Mouse (Mus musculus): ENCODE measurements around the gene 9430097D07Rik.

9430097D07Rik gene

GRCm38 (mm10) chr2:32556019-32556418 lies 19.5 kb downstream of the 9430097D07Rik start:
- no peak for DNase-seq

DNA sequence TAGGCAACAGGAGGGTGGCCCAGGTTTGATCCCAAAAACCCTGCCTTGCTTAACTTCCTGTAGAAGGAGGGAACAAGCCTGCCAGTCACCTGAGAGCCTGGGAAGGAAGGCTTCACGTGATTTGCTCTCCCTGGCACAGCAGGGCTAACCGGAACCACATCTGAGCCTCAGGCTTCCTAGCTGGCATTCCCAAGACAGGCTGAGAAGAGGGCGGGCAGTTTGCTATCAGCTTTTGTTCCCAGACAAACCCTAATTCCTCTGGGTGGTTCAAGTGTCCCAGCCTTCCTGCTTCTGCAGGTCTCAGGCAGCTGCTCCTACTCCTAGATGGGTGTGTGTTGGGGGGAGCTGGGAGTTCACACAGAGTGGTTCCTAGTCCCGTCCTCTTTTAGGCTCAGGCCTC lies 20.0 kb downstream of the 9430097D07Rik start:
- peak; percentile 51 for DNase-seq

- no peak for DNase-seq
Observed at GRCm38 (mm10) chr2:32553592-32554148, 21.8 kb downstream of the 9430097D07Rik start.

- no peak for DNase-seq
Observed at GRCm38 (mm10) chr2:32551236-32551635, 24.2 kb downstream of the 9430097D07Rik start.

GRCm38 (mm10) chr2:32549764-32550163 lies 25.7 kb downstream of the 9430097D07Rik start:
- DNase-seq, result peak; percentile 68

- no peak for DNase-seq
Observed at GRCm38 (mm10) chr2:32549171-32549570, 26.3 kb downstream of the 9430097D07Rik start.

DNA sequence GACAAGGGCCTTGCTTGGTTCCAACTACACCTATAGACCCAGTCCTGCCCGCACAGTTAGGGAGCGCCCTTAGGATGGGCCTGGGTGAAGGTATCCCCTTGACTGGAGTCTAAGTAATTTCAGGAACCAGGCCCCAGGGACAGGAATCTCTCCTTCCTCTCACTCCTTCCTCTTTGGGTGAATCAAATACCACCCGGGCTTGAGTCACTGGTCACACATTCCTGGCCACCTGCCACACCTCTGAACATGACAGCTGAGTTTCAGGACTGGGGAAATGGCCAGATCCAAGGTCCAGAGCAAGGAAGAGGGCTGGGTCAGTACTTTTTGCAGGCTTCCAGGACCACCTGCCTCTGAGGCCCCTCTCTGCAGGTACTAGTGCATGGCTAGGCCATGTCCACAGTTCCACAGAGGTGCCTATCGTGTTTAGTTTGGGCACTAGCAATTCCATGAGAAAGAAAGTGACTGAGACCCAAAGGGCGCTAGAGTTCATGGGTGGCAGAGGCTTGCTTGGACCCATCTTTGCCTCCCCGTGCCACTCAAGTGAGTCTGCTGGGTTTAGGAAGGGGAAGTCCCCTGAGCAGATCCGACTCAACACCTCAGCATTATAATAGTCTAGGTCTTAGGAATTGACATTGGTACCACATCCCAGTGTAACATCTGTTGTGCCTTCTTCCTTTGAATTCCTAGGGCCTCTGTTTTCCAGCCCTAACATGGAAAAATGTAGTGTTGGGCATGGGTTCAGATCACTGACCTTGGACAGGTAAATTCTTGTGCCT lies 27.3 kb downstream of the 9430097D07Rik start:
- DNase-seq, result peak; percentile 40

DNA sequence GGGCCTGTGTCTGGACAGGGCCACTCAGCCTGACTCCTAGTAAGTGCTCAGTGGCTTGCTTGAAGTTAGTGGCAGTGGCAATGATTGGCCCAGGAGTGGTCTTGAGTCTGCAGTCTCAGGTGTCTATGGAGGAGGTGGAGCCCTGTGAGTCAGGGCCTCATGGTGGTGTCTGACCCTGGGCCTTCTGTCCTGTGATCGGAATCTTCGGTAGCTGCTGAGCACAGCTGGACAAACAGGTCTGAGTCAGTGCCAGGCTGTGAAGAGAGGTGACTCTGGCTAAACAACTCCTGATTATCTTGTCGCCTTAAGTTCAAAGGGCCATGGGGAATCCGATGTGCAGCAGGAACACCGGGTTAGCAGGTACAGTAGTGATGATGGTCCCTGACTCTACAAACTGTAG lies 28.1 kb downstream of the 9430097D07Rik start:
- no peak for DNase-seq

- no peak for DNase-seq
Observed at GRCm38 (mm10) chr2:32546951-32547350, 28.5 kb downstream of the 9430097D07Rik start.

GRCm38 (mm10) chr2:32543031-32543449 lies 32.4 kb downstream of the 9430097D07Rik start:
- DNase-seq, result no peak

GRCm38 (mm10) chr2:32541986-32542573 lies 33.4 kb downstream of the 9430097D07Rik start:
- DNase-seq, result no peak

- DNase-seq, result no peak
Observed at GRCm38 (mm10) chr2:32541333-32541908, 34.1 kb downstream of the 9430097D07Rik start.

DNA sequence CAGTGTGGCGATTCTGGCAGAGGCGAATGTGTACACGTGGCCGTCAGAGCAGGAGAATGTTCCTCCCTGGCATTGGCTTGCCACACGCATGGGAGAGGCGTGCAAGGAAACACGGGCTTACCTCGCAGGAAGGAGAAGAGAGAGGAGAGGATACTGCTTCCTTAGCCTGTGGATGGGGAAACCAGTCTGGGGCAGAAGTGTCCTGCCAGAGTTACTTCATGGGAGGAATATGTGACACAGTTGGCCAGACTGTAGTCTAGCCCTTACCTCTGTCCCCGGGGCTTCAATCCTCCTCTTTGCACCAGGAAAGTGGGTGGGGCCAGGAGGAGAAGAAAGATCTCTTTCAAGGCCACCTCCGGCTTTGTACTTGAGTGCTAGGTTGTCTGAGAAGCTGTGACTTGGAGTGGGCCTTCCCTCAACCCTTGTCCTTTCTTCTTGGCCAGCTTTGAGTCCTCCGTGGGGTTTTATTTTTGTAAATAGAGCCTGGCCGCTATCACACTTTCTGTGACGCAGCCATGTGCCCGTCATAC lies 36.0 kb downstream of the 9430097D07Rik start:
- no peak for DNase-seq

DNA sequence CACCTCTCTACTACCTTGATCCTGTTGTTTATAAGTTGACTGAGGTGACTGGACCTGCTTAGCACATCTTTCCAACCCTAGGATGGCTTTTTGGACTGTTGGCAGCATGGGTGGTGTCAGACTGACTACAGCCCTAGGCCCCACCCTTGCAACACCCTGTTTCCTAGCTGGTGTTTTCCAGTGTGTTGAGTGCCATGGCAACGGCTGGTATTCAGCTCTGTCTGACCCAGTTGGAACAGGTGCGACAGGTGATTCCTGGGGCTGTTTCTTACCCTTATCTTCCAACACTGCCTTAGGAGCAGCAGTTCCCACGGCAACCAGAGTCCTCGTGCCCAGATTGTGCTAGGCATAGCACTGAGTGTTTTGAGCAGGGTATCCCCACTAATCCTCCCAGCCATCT lies 37.0 kb downstream of the 9430097D07Rik start:
- peak; percentile 35 for DNase-seq

- DNase-seq, result no peak
Observed at GRCm38 (mm10) chr2:32537941-32538340, 37.5 kb downstream of the 9430097D07Rik start.

DNA sequence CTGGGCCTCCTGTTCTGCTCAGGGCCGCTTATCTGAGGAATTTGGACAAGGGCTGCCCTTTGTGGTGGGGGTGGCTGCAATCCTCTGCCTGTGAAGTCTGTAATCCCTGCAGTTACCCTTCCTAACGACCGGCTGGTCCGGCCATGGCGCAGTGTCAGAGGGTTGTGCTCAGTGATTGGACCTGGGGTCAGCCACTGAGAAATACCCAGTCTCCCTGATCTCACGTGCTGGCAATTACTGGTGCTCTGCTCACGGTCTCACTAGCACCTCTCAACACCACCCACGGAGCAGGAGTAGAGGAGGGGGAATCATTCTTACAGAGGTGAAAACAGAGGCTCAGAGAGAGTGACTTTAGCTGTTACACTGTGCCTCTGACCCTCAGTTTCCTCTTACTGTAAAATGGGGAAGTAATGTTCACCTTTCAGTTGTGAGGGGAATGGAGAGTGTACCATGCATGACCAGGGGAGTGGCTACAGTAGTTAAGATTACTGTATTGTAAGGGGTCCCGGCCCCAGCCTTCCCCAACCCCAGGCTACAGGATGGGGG lies 38.1 kb downstream of the 9430097D07Rik start:
- peak; percentile 55 for DNase-seq

- DNase-seq, result peak; percentile 77
Observed at GRCm38 (mm10) chr2:32536634-32537359, 38.7 kb downstream of the 9430097D07Rik start.

DNA sequence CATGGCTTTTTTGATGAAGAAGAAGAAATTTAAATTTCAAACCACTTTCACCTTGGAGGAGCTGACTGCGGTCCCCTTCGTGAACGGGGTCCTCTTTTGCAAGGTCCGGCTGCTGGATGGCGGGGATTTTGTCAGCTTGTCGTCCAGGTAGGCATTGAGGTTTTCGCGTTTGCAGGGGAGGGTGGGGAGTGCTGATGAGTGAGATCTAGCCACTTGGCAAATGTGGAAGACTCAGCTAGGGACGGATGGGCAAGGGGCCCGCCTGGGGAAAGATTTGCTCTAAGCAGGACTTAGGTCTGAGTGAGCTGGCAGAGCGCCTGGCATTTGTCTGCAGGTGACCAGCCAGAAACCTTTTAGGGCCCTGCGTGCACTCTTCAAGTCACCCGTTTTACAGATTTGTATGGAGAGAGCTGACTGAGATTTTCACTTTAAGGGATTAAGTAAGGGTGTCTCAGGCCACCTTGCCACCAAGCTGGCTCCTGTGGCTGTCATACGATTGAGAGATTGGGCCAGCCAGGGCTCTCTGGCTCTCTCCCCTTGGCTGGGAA lies 39.3 kb downstream of the 9430097D07Rik start:
- DNase-seq, result peak; percentile 48

DNA sequence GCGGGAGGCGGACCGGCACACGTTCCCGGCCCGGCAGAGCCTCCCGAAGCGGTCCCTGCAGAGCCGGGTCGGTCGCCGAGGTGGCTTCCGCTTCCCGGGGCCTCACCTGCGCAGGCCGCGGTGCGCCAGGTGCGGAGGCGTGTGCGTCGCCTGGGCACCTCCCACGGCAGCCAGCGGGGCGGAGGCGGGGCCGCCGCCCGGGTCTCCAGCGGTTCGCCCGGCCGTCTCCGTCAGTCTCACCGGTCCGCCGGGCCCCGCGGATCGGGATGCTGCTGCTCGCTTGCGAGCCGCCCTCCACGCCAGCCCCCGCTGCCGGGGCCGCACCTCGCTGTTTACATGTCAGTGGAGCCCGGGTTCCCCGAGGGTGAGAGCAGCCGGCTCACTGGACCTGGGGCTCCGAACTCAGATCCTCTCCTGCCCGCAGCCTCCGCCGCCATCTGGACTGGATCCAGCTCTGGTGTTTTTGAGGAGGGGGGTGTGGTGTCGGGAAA lies 39.9 kb downstream of the 9430097D07Rik start:
- peak; percentile 71 for DNase-seq

GRCm38 (mm10) chr2:32534733-32535471 lies 40.6 kb downstream of the 9430097D07Rik start, which contains the start of gene Fam102a:
Fam102a (plus strand) TSS chr2:32535332.
- peak; percentile 100 for DNase-seq

All from lung, postnatal 10 days (tissue).